Mouse (Mus musculus) liver, embryonic 16.5 days (tissue): ENCODE measurements at regions not wholly inside any gene's neighbourhood (a gene's known extent, or its start where the extent isn't known, plus 50 kb on each side); places are given as distances from the start of the nearest gene placed in this dataset.

Experiments used
- ATAC-seq: fragments of 200-750 bp; cut with Nextera tagmentation; 2 replicates; pipeline ENCODE4 v1.8.0; 2017; ENCODE audit warnings: low read depth, mild to moderate bottlenecking, moderate number of reproducible peaks, moderate library complexity
- H3K27ac ChIP-seq: fragments of 300-500 bp; sonication (generic); 2 replicates; pipeline ENCODE4 v1.5.1; 2014; ENCODE audit warnings: mild to moderate bottlenecking, low read length
- H3K27me3 ChIP-seq: fragments of 300-500 bp; sonication (generic); 2 replicates; pipeline ENCODE4 v1.6.1; 2014; ENCODE audit warnings: low read depth, low read length, mixed read lengths; ENCODE audit not compliant: control insufficient read depth, insufficient read depth
- H3K36me3 ChIP-seq: fragments of 300-500 bp; sonication (generic); 2 replicates; pipeline ENCODE4 v1.6.1; 2014; ENCODE audit warnings: mild to moderate bottlenecking; ENCODE audit not compliant: control insufficient read depth, insufficient read depth
- H3K4me1 ChIP-seq: fragments of 300-500 bp; sonication (generic); 2 replicates; pipeline ENCODE4 v1.6.1; 2014; ENCODE audit warnings: low read depth, low read length, mixed read lengths; ENCODE audit not compliant: control insufficient read depth
- H3K4me2 ChIP-seq: fragments of 300-500 bp; sonication (generic); 2 replicates; pipeline ENCODE4 v1.6.1; 2014; ENCODE audit warnings: low read depth, low read length, mixed read lengths
- H3K4me3 ChIP-seq: fragments of 300-500 bp; sonication (generic); 2 replicates; pipeline ENCODE4 v1.5.1; 2014; ENCODE audit warnings: low read depth, mild to moderate bottlenecking, low read length
- H3K9ac ChIP-seq: fragments of 300-500 bp; sonication (generic); 2 replicates; pipeline ENCODE4 v1.6.1; 2014; ENCODE audit warnings: low read depth, low read length
- H3K9me3 ChIP-seq: fragments of 300-500 bp; sonication (generic); replicated peaks from 2 replicates; pipeline ENCODE4 v1.6.1; 2016; ENCODE audit warnings: low read length; ENCODE audit not compliant: control insufficient read depth
- WGBS: fragments of 180-500 bp; shearing (Covaris S2); extraction: QIAGEN DNeasy Blood & Tissue Kit; methylation state at CpG from one replicate; pipeline ENCODE4 v1.1.7; 2014; ENCODE audit not compliant: insufficient replicate concordance; 5-methylcytosine and 5-hydroxymethylcytosine counted together

DNA sequence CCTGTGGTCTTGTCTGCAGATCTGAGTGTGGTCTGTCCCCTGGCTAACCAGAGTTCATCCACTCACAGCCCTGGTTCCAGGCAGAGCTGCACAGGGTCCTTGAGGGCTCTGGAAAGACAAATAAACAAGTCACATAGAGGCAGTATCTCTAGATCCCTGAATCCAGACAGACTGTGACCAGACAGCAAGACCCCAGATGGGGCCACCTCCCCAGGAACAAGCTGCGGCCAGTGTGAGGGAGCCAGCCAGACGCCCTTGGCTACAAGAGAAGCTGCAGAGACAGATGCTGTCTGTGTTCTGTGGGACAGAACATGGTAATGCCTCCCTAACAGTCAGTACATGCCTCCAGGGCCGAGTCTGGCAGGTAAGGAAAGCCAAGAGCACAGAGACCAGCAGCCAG lies 127.6 kb upstream of the Ccnd1 start:
- no peak for ATAC-seq
- Histone ChIP-seq H3K27ac (no peak overlapping the region), H3K27me3 (no peaks in the 10 kb centered on the region), H3K9ac (no peak overlapping the region), H3K4me1 (no peaks in the 10 kb centered on the region), H3K36me3 (no peaks in the 10 kb centered on the region), H3K4me2 (no peak overlapping the region), H3K9me3 (no peaks in the 10 kb centered on the region), H3K4me3 (no peak overlapping the region)
- 32% methylated on average over 3 of the region's 3 CpGs for WGBS

DNA sequence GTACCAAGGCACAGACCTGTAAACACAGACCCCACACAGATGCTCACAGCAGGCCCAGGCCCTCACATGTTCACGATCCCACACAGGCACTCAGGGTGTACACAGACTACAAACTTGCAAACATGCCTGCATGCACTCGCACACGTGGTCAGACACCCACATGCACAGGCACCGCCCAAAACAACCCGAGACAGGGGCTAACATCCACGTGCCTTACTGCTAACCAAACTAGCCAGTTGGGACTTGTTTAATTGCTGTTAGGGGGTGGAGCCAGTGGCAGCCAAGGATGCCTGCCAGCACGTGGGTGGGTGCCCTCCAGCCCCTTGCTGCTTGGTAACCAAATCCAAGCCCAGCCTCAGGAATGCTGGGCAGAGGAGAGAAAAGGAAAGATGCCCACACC lies 116.6 kb upstream of the Ccnd1 start:
- no peaks in the 10 kb centered on the region for H3K9me3 ChIP-seq
- no peak overlapping the region for H3K4me2 ChIP-seq
- no peaks in the 10 kb centered on the region for H3K27me3 ChIP-seq
- no peak overlapping the region for H3K9ac ChIP-seq
- no peak overlapping the region for H3K27ac ChIP-seq
- no peak overlapping the region for H3K4me3 ChIP-seq
- no peak for ATAC-seq
- 39% methylated on average over 7 of the region's 7 CpGs for WGBS
- H3K36me3 ChIP-seq = no peaks in the 10 kb centered on the region
- H3K4me1 ChIP-seq = no peaks in the 10 kb centered on the region; the same call in 1 of the 2 replicates

DNA sequence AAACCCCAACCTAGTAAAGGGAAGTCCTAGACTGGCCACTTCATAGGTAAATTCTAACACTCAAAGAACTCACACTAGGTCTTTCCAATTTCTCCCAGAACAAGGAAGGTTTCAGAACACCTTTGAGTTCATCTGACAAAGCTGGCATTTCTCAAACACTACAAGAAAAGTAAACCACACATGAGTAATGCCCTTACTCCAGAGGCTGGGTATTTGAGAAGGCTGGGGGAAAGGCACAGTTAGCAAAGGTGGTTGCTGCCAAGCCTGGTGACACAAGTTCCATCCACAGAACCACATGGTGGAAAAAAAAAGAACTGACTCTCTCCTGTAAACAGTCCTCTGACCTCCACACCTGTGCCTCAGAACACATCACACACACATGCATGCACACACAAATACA lies 111.9 kb upstream of the Ccnd1 start:
- H3K27ac ChIP-seq = no peak overlapping the region
- no peaks in the 10 kb centered on the region for H3K36me3 ChIP-seq
- no peak overlapping the region for H3K4me2 ChIP-seq
- no peak overlapping the region for H3K4me3 ChIP-seq
- no peak overlapping the region for H3K9ac ChIP-seq
- no peaks in the 10 kb centered on the region for H3K9me3 ChIP-seq
- ATAC-seq = no peak
- no peaks in the 10 kb centered on the region for H3K27me3 ChIP-seq
- peaks cover 7% of the 10 kb centered on the region; the same call in 1 of the 2 replicates for H3K4me1 ChIP-seq

DNA sequence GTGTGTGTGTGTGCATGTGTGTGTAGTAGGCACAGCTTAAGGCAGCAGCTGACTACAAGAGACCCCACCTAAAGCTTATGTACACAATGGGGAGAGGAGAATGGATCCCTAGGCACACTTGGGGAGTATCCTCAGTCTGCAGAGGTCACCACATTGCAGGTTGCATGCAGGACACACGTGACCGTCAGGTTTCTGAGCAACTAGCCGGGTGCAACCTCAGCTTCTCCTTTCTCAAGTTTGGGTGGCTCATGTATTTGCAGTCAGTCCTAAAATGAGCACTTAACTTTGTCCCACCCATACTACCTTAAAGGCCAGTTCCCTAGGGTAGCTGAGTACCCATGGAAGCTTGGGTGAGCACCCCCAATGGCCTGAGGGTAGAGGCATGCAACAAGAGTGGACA lies 111.0 kb upstream of the Ccnd1 start:
- Histone ChIP-seq H3K4me2 (no peak overlapping the region), H3K9ac (no peak overlapping the region), H3K27ac (no peak overlapping the region), H3K27me3 (no peaks in the 10 kb centered on the region), H3K9me3 (no peaks in the 10 kb centered on the region), H3K4me3 (no peak overlapping the region), H3K4me1 (peaks cover 7% of the 10 kb centered on the region; the same call in 1 of the 2 replicates), H3K36me3 (no peaks in the 10 kb centered on the region)
- 0 out of 2 replicates have a peak, but pooled peaks have one; percentile 8 for ATAC-seq
- WGBS = 38% methylated on average over 3 of the region's 3 CpGs

DNA sequence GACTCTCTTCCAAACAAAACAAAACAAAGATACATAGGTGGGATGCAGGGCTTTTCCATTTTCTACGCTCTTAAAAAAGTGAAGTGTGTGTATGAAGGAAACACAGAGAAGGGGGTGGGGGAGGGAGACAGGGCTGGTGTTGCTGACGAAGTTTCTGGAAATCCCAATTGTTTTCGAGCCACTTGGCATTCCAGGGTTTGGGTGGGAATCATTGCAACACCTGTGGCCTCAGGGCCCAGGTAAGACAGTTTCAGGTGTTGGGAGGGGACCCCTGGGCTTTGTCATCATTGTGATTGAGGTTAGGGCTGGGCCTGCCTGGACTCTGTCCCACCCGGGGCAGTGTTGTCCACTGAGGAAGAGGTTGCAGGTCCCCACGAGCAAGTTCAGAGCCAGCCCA lies 108.8 kb upstream of the Ccnd1 start:
- Histone ChIP-seq H3K4me2 (no peak overlapping the region), H3K4me3 (no peak overlapping the region), H3K27me3 (no peaks in the 10 kb centered on the region), H3K36me3 (no peaks in the 10 kb centered on the region), H3K9ac (no peak overlapping the region), H3K4me1 (peaks cover 12% of the 10 kb centered on the region), H3K27ac (no peak overlapping the region), H3K9me3 (no peaks in the 10 kb centered on the region)
- WGBS = 51% methylated on average over 5 of the region's 5 CpGs
- ATAC-seq = no peak

DNA sequence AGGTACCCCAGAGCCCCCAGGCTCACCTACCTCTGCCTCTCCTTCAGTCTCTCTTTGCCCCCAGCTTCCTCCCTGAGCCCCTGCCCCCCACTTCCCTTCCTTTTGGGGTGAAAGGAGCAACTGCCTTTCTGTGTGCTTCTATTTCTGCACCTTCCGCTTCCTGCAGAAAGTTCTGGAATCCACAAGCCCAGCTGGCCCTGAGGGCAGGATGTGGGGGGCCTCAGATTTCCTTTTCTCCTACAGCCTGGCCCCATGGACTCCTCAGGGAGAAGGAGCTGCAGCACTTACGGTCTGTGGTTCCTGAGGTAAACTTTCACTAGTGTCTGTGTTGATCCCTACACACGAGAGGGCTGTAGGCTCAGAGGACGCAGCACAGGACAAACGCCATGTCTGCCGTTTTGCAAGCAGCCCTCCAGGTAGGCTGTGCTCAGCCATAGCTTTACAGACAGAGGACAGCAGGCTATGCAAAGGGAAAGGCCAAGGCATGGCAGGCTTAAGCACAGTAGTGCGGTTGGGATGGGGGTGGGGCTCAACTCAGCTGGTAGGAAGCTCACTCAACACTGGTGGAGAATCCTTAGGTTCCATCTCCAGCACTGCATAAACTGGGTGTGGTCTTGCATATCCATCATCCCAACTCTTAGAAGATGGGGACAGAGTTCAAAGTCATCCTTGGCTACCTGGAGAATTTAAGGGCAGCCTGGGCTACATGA lies 108.2 kb upstream of the Ccnd1 start:
- Histone ChIP-seq H3K27me3 (no peaks in the 10 kb centered on the region), H3K9me3 (no peaks in the 10 kb centered on the region), H3K4me1 (peaks cover 12% of the 10 kb centered on the region), H3K4me2 (no peak overlapping the region), H3K27ac (no peak overlapping the region), H3K4me3 (no peak overlapping the region), H3K9ac (no peak overlapping the region), H3K36me3 (no peaks in the 10 kb centered on the region)
- WGBS = 24% methylated on average over 7 of the region's 7 CpGs
- ATAC-seq = no peak

DNA sequence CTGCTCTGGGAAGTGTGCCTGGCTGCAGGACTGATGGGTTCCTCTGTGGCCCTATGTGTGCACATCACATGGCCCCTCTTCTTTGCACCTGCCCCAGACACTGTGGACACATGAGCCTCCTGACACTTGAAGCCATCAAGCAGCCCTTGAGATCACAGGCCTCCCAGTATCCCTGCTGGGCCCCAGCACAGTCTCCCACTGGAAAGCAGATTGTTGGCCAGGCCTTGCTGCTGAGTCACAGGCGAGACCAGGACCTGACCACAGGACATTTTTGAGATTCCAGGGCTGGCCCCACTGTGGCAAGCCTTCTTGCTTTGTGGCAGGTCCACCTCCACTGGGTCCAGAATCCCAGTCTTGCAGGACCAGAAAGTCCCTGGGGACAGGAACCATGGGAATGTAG lies 105.5 kb upstream of the Ccnd1 start:
- H3K27me3 ChIP-seq = no peaks in the 10 kb centered on the region
- no peak overlapping the region for H3K4me2 ChIP-seq
- H3K27ac ChIP-seq = no peak overlapping the region
- no peak for ATAC-seq
- no peaks in the 10 kb centered on the region for H3K9me3 ChIP-seq
- H3K4me3 ChIP-seq = no peak overlapping the region
- H3K4me1 ChIP-seq = peaks cover 12% of the 10 kb centered on the region
- 22% methylated on average over 1 of the region's 1 CpGs for WGBS
- no peaks in the 10 kb centered on the region for H3K36me3 ChIP-seq
- no peak overlapping the region for H3K9ac ChIP-seq

DNA sequence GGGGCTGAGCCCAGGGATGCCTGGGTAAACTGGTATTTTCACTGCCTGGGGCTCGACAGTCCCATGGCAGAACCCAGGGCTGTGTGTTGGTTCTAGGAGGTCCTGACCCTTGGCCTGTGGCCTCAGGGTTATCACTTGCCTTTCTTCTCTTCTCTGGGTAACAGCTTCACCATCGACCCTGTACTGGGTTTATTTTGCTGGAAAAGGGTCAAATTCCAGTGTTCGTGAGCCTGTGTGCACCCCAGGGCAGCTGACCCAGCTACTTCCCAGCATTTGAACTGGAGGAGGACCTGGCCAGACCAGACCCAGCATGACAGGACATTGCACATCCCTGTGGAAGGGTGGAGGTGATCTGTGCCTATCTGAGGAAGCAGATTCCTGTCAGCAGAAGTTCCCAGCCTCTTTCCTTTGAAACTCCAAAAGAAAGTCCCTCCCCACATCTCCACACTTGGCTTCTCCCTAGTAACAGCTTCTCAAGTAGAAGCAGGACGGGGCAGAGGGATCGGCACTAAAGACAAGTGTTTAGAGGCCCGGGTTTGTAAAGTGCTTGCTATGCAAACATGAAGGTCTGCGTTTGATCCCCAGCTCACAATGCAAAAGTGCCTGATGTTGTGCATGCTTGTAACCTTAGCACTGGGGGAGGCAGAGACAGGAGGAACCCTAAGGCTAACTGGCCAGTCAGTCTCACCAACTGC lies 103.9 kb upstream of the Ccnd1 start:
- peak overlapping the region; percentile 18 for H3K27ac ChIP-seq
- H3K4me3 ChIP-seq = no peak overlapping the region
- peaks cover 11% of the 10 kb centered on the region for H3K4me1 ChIP-seq
- H3K27me3 ChIP-seq = no peaks in the 10 kb centered on the region
- 44% methylated on average over 7 of the region's 7 CpGs for WGBS
- no peaks in the 10 kb centered on the region for H3K36me3 ChIP-seq
- peak; percentile 79 for ATAC-seq
- H3K9me3 ChIP-seq = no peaks in the 10 kb centered on the region
- H3K9ac ChIP-seq = no peak overlapping the region
- no peak overlapping the region for H3K4me2 ChIP-seq

DNA sequence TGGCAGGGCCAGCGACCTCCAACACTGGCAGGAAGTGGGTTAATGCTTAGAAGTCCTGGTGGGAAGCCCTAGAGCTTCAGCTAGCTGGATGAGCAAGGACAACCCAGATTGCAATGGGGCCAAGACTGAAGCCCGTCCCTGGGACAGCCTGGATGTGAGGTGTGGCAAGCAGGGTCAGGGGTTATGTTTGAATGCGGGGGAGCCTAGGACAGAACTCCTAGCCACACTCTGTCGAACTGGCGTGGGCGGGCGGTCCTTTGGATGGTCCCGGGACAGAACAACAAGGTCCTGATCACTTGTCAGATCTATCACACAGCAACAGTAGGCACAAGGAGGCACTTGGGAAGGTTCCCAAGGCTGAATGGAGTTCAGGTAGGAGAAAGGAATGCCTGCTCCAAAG lies 101.1 kb upstream of the Ccnd1 start:
- H3K4me1 ChIP-seq = peaks cover 6% of the 10 kb centered on the region
- peak overlapping the region; percentile 35; the same call in 1 of the 2 replicates for H3K4me2 ChIP-seq
- peak overlapping the region; percentile 60 for H3K27ac ChIP-seq
- no peaks in the 10 kb centered on the region for H3K27me3 ChIP-seq
- no peaks in the 10 kb centered on the region for H3K36me3 ChIP-seq
- WGBS = 64% methylated on average over 8 of the region's 8 CpGs
- no peak overlapping the region for H3K9ac ChIP-seq
- ATAC-seq = peak; percentile 72
- H3K4me3 ChIP-seq = peak overlapping the region; percentile 20; the same call in 1 of the 2 replicates
- no peaks in the 10 kb centered on the region for H3K9me3 ChIP-seq
